Mouse (Mus musculus): ENCODE results near the gene Duox1. TPM values are rescaled to one million over a fixed set of nuclear protein-coding genes. Genes with fewer than 3 reads are reported as not detected.

Duox1 gene
- polyA plus RNA-seq, 1 experiment from 2014 or later = 0.07 TPM

- H3K36me3 ChIP-seq (replicated peaks) = no peaks in the 10 kb centered on the region
- no peaks in the 10 kb centered on the region for H3K9me3 ChIP-seq
- peaks cover 28% of the 10 kb centered on the region for H3K27me3 ChIP-seq (replicated peaks; ENCODE audit: low read depth, poor library complexity, severe bottlenecking)
- H3K4me1 ChIP-seq = peaks cover 18% of the 10 kb centered on the region
- WGBS = 76% methylated on average over 1 of the region's 1 CpGs
- DNase-seq (ENCODE audit: low spot score) = no peak
- H3K4me3 ChIP-seq = no peak overlapping the region
- H3K27ac ChIP-seq (replicated peaks) = no peak overlapping the region
Observed at GRCm38 (mm10) chr2:122372541-122372940, 57.1 kb downstream of the Duox1 start.

DNA sequence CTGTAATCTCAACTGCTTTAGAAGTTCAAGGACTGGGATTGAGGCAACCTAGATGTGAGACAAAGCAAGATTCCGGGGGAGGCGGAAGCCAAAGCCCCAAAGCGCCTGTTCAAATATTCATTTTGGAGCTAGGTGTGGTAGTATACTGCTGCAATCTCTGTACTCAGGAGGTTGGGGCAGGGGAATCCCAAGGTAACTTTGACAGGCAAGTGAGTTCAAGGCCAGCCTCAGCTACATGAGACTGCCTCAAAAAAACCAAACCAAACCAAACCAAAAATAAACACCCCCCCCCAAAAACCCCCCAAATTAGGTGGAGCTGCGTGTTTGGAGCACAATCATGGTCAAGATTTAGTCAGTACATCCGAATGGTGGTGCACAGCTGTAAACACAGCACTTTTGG is 58.5 kb downstream of the Duox1 start:
- WGBS = 78% methylated on average over 5 of the region's 5 CpGs
- H3K9me3 ChIP-seq = no peaks in the 10 kb centered on the region
- peaks cover 13% of the 10 kb centered on the region for H3K4me1 ChIP-seq
- no peaks in the 10 kb centered on the region for H3K36me3 ChIP-seq (replicated peaks)
- no peak overlapping the region for H3K27ac ChIP-seq (replicated peaks)
- no peak for DNase-seq (ENCODE audit: low spot score)
- H3K4me3 ChIP-seq = no peak overlapping the region
- H3K27me3 ChIP-seq (replicated peaks; ENCODE audit: low read depth, poor library complexity, severe bottlenecking) = peaks cover 28% of the 10 kb centered on the region

DNA sequence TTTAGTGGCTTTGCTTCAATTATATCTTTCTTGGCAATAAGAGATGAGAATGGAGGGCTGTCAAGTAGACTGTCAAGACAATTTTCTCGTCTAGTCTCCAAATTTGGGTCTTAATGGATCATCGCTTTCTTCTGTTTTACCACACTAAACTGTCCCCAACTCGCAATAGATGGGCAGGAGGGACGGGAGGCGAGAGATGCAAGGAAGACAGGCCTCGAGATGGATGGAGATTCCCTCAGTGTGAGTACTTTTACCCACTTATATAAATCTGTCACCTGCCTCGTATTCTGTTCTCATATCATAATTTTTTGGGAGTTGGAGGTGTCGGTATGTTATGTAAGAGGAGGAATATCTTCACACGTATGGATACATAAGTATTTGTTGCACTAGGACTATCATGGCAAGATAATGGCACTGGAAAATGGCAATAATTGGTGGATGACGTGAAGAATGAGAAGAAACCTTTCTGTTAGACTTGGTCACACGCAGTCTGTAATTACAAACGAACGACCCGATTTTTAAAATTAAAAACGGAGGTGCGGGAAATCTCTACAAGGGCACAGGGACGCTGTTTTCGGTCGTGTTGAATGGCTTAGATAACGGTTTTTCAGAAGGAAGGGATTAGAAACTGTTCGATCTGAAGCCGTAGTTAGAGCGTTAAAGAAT is 59.3 kb downstream of the Duox1 start:
- peak overlapping the region; percentile 59 for H3K27ac ChIP-seq (replicated peaks)
- DNase-seq (ENCODE audit: low spot score) = no peak
- no peaks in the 10 kb centered on the region for H3K36me3 ChIP-seq (replicated peaks)
- peaks cover 27% of the 10 kb centered on the region for H3K27me3 ChIP-seq (replicated peaks; ENCODE audit: low read depth, poor library complexity, severe bottlenecking)
- H3K4me3 ChIP-seq = peak overlapping the region; percentile 80
- H3K4me1 ChIP-seq = peaks cover 6% of the 10 kb centered on the region
- H3K9me3 ChIP-seq = no peaks in the 10 kb centered on the region
- WGBS = 25% methylated on average over 23 of the region's 23 CpGs

GRCm38 (mm10) chr2:122375391-122375991 is 60.0 kb downstream of the Duox1 start:
- Histone ChIP-seq H3K4me1 (peaks cover 6% of the 10 kb centered on the region), H3K4me3 (peak overlapping the region; percentile 80), H3K9me3 (no peaks in the 10 kb centered on the region), H3K27ac (replicated peaks) (peak overlapping the region; percentile 88), H3K27me3 (replicated peaks; ENCODE audit: low read depth, poor library complexity, severe bottlenecking) (peaks cover 20% of the 10 kb centered on the region), H3K36me3 (replicated peaks) (no peaks in the 10 kb centered on the region)
- under 1% methylated on average over 32 of the region's 32 CpGs for WGBS
- peak; percentile 93 for DNase-seq (ENCODE audit: low spot score)

DNA sequence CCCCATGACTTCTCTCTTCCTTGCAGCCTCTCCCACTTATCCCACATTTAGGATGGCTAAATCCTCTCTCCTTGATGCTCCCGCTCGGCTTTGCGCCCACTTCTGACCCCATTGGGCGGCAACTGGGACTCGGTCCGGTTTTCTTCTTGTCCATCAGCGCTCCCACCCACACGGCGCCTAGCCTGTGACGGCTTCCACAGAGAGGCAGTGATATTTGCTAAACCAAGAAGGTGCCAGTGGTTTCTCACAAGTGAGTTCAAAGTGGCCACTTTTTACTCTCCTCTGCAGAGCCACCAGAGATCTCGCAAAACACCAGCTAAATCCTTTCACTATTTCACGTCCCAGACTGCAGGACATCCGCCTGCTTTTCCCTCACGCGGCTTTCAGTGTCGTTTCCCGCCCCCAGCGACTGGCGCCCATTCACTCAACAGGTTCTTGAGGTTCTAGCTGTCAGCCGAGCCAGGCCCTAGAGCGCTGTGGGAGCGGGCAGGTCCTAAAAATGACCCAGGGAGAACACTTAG is 60.6 kb downstream of the Duox1 start:
- H3K9me3 ChIP-seq = no peaks in the 10 kb centered on the region
- peak overlapping the region; percentile 88 for H3K27ac ChIP-seq (replicated peaks)
- H3K27me3 ChIP-seq (replicated peaks; ENCODE audit: low read depth, poor library complexity, severe bottlenecking) = peaks cover 14% of the 10 kb centered on the region; the same call in 1 of the 2 replicates
- DNase-seq (ENCODE audit: low spot score) = peak; percentile 79
- under 1% methylated on average over 22 of the region's 22 CpGs for WGBS
- no peaks in the 10 kb centered on the region for H3K36me3 ChIP-seq (replicated peaks)
- H3K4me3 ChIP-seq = peak overlapping the region; percentile 80
- H3K4me1 ChIP-seq = peaks cover 9% of the 10 kb centered on the region

DNA sequence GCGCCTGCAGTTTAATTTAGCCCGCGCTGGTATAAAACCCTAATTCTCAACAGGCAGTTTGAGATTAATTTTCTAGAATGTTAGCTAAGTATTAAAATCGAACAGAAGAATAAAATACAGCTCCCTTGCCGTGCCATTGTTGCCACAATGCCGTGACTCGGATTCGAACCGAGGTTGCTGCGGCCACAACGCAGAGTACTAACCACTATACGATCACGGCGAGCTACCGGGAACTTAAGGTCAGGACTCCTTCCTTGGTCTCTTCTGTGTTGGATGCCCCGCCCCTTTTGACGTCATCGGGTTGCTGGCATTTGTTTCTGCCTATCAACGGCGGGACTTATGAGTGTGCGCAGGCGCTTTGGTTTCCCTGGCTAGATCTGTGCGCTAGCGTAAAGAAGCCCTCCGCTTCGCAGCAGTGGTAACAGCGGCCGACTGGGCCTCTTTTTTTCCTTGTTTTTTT is 61.8 kb downstream of the Duox1 start:
- peak; percentile 95 for DNase-seq (ENCODE audit: low spot score)
- H3K27me3 ChIP-seq (replicated peaks; ENCODE audit: low read depth, poor library complexity, severe bottlenecking) = peaks cover 7% of the 10 kb centered on the region; the same call in 1 of the 2 replicates
- H3K4me1 ChIP-seq = peaks cover 9% of the 10 kb centered on the region
- under 1% methylated on average over 28 of the region's 28 CpGs for WGBS
- H3K27ac ChIP-seq (replicated peaks) = peak overlapping the region; percentile 92
- no peaks in the 10 kb centered on the region for H3K9me3 ChIP-seq
- H3K4me3 ChIP-seq = peak overlapping the region; percentile 73
- H3K36me3 ChIP-seq (replicated peaks) = no peaks in the 10 kb centered on the region

DNA sequence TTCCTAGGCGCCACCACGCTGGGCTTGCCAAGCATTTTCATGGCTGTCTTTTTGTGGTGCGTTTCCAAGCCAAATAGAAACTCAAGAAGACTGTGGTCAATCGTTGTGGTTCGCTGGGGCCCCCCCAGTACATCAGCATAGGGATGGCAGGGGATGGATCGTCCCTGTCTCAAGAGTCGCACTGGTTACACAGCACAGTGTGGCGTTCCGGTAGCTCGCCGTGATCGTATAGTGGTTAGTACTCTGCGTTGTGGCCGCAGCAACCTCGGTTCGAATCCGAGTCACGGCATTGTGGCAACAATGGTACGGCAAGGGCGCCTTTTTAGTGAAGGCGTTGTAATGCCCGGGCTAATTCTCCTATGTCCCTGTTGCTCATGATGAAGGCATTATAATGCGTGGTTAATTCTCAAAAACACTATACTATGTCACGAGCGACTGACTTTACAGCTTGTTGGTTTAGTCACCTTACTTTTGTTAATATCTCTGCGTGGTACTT is 62.3 kb downstream of the Duox1 start:
- H3K36me3 ChIP-seq (replicated peaks) = no peaks in the 10 kb centered on the region
- H3K27ac ChIP-seq (replicated peaks) = peak overlapping the region; percentile 92
- DNase-seq (ENCODE audit: low spot score) = peak; percentile 87
- H3K4me3 ChIP-seq = peak overlapping the region; percentile 73
- H3K27me3 ChIP-seq (replicated peaks; ENCODE audit: low read depth, poor library complexity, severe bottlenecking) = 0 out of 2 replicates have a peak, but pooled peaks cover 4% of the 10 kb centered on the region
- H3K9me3 ChIP-seq = no peaks in the 10 kb centered on the region
- peaks cover 9% of the 10 kb centered on the region for H3K4me1 ChIP-seq
- under 1% methylated on average over 26 of the region's 26 CpGs for WGBS

- peak; percentile 49 for DNase-seq (ENCODE audit: low spot score)
- 20% methylated on average over 8 of the region's 8 CpGs for WGBS
- no peaks in the 10 kb centered on the region for H3K36me3 ChIP-seq (replicated peaks)
- H3K4me3 ChIP-seq = peak overlapping the region; percentile 73
- peak overlapping the region; percentile 92; the same call in 1 of the 2 replicates for H3K27ac ChIP-seq (replicated peaks)
- H3K27me3 ChIP-seq (replicated peaks; ENCODE audit: low read depth, poor library complexity, severe bottlenecking) = 0 out of 2 replicates have a peak, but pooled peaks cover 4% of the 10 kb centered on the region
- no peaks in the 10 kb centered on the region for H3K9me3 ChIP-seq
- H3K4me1 ChIP-seq = peaks cover 9% of the 10 kb centered on the region
Observed at GRCm38 (mm10) chr2:122378421-122379291, 63.2 kb downstream of the Duox1 start.

DNA sequence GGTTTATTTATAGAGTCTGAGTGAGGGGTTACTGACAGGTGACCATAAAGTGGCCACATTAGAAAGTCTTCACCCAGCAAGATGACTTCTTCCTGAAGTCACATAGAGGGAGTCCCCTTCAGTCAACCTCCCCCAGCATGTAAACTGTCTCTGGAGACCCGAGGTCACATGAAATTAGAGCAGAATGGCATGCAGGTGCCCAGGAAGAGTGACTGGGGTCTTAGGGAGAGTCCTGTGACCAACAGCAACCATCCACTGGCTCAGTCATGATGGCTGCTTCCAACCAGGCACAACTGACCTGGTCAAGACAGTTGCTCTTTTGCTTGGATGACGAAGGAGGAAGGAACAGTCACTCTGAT is 63.8 kb downstream of the Duox1 start:
- no peaks in the 10 kb centered on the region for H3K36me3 ChIP-seq (replicated peaks)
- H3K27ac ChIP-seq (replicated peaks) = no peak overlapping the region
- 0 out of 2 replicates have a peak, but pooled peaks cover 4% of the 10 kb centered on the region for H3K27me3 ChIP-seq (replicated peaks; ENCODE audit: low read depth, poor library complexity, severe bottlenecking)
- no peak overlapping the region for H3K4me3 ChIP-seq
- H3K9me3 ChIP-seq = no peaks in the 10 kb centered on the region
- H3K4me1 ChIP-seq = peaks cover 9% of the 10 kb centered on the region
- 47% methylated on average over 2 of the region's 2 CpGs for WGBS
- DNase-seq (ENCODE audit: low spot score) = no peak

DNA sequence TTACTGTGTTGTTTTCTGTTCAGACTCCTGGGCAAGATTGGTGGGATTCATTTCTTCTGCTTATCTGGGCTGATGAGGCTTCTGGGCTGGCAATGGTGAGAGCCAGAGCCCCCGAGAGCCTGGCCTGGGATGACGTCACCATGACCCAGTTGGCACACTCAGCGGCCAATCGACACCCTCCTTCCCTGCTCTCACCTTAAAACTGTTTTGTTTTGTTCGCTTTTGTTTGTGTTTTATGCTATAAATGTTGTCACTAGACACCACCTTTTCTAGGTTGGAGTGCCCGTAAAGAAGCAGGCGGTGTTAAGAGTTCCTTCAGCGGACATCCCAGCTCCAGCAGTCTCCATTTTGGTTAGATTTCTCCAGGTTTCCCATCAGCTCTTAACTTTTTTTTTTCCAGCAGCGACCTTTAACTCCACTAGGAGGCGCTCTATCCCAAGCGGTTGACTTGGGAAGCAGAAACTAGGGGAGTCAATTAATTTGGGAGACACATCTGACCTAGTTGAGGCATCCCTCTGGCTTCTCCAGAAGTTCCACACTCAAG is 65.4 kb downstream of the Duox1 start:
- peak; percentile 57 for DNase-seq (ENCODE audit: low spot score)
- Histone ChIP-seq H3K27me3 (replicated peaks; ENCODE audit: low read depth, poor library complexity, severe bottlenecking) (0 out of 2 replicates have a peak, but pooled peaks cover 4% of the 10 kb centered on the region), H3K4me1 (peaks cover 9% of the 10 kb centered on the region), H3K27ac (replicated peaks) (peak overlapping the region; percentile 44; the same call in 1 of the 2 replicates), H3K9me3 (no peaks in the 10 kb centered on the region), H3K36me3 (replicated peaks) (no peaks in the 10 kb centered on the region), H3K4me3 (peak overlapping the region; percentile 47)
- 12% methylated on average over 11 of the region's 11 CpGs for WGBS

- no peak overlapping the region for H3K4me3 ChIP-seq
- peaks cover 9% of the 10 kb centered on the region for H3K4me1 ChIP-seq
- no peak for DNase-seq (ENCODE audit: low spot score)
- no peaks in the 10 kb centered on the region for H3K9me3 ChIP-seq
- no peaks in the 10 kb centered on the region for H3K36me3 ChIP-seq (replicated peaks)
- H3K27ac ChIP-seq (replicated peaks) = no peak overlapping the region
- H3K27me3 ChIP-seq (replicated peaks; ENCODE audit: low read depth, poor library complexity, severe bottlenecking) = 0 out of 2 replicates have a peak, but pooled peaks cover 4% of the 10 kb centered on the region
- WGBS = 76% methylated on average over 16 of the region's 16 CpGs
Observed at GRCm38 (mm10) chr2:122381329-122382103, 66.0 kb downstream of the Duox1 start.

All from embryonic facial prominence, embryonic 10.5 days (tissue).